Mouse (Mus musculus) forebrain, embryonic 11.5 days (tissue): Measurements from ENCODE around the gene Zscan18. TPM values are rescaled to one million over a fixed set of nuclear protein-coding genes. Genes with fewer than 3 reads are reported as not detected.

Source experiments
- ATAC-seq: fragments of 200-750 bp; cut with Nextera tagmentation; replicated peaks from 2 replicates; pipeline ENCODE4 v1.8.0; 2017; ENCODE audit warnings: moderate TSS enrichment; ENCODE audit not compliant: low FRiP score
- DNase-seq: peaks from one replicate; pipeline ENCODE4 v3.0.0-alpha.2; 2017; ENCODE audit warnings: low spot score
- H3K27ac ChIP-seq: fragments of 300-500 bp; sonication (generic); 2 replicates; pipeline ENCODE4 v1.5.1; 2014; ENCODE audit warnings: low read depth, low read length
- H3K27me3 ChIP-seq: fragments of 300-500 bp; sonication (generic); 2 replicates; pipeline ENCODE4 v1.6.1; 2014; ENCODE audit warnings: mild to moderate bottlenecking, low read length, mixed read lengths; ENCODE audit not compliant: control insufficient read depth, insufficient read depth
- H3K36me3 ChIP-seq: fragments of 300-500 bp; sonication (generic); 2 replicates; pipeline ENCODE4 v1.6.1; 2014; ENCODE audit warnings: mild to moderate bottlenecking, low read length, moderate library complexity, mixed read lengths; ENCODE audit not compliant: control insufficient read depth, insufficient read depth
- H3K4me1 ChIP-seq: fragments of 300-500 bp; sonication (generic); replicated peaks from 2 replicates; pipeline ENCODE4 v1.6.1; 2014; ENCODE audit warnings: low read length, mixed read lengths; ENCODE audit not compliant: control insufficient read depth, insufficient read depth
- H3K4me2 ChIP-seq: fragments of 300-500 bp; sonication (generic); 2 replicates; pipeline ENCODE4 v1.6.1; 2014; ENCODE audit warnings: low read depth, mild to moderate bottlenecking, low read length, moderate library complexity, mixed read lengths; ENCODE audit not compliant: severe bottlenecking
- H3K4me3 ChIP-seq: fragments of 300-500 bp; sonication (generic); 2 replicates; pipeline ENCODE4 v1.5.1; 2014; ENCODE audit warnings: low read depth, low read length
- H3K9ac ChIP-seq: fragments of 300-500 bp; sonication (generic); 2 replicates; pipeline ENCODE4 v1.6.1; 2014; ENCODE audit warnings: low read length
- H3K9me3 ChIP-seq: fragments of 300-500 bp; sonication (generic); 2 replicates; pipeline ENCODE4 v1.6.1; 2016; ENCODE audit warnings: low read length, mixed read lengths; ENCODE audit not compliant: control insufficient read depth
- WGBS: fragments of 180-500 bp; shearing (Covaris S2); extraction: QIAGEN DNeasy Blood & Tissue Kit; methylation state at CpG from one replicate; pipeline ENCODE4 v1.1.7; 2014; 5-methylcytosine and 5-hydroxymethylcytosine counted together
- polyA plus RNA-seq: library from polyadenylated mRNA; unstranded; fragments of >200 nt; fragmentation: Nextera tagmentation; extraction: Ambion mirVana; gene quantifications from 2 replicates; pipeline ENCODE4 v1.2.1, GENCODE M21; 2014

Gene Zscan18
- polyA plus RNA-seq = 12.3 and 13.3 TPM in 2 replicates

DNA sequence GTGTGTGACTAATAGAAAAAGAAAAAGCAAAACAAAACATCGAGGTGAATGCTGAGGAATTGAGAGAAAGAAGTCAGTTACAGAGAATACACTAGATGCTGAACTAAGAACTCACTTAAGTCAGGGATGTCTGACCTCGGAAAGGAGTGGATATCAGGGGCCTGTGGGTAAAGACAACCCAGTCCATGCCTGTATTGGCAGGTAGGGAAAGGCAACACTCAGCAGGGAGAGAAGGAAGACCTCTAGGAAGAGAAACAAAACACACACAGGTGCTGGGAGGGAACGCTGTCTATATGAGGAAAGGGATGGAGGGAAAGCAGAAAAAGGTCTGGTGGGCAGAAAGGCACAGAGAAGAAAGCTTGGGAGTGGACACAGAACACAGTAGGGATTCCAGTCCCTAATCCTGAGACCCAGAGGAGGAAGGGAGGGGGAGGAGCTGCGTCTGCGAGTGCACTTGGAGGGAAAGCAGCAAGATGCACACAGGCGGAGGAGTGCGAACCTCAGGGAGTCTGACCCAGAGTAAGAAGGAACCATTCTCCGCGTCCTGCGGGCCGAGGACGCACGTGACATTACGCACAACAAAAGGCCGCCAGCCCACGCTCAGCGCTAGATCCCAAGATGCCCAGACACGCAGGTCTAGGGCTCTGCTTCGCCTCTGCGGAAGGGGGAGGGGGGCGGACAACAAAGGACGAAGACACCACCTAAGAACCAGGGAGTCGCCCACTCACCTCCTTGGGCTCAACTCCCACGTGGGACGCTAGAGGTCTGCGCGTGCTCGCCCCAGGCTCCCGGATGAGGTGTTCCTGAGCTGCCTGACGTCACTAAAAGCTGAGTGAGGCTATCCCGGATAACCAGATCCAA is at the start of gene Zscan18:
Gene Zscan18, minus strand, starts transcription at position 770 of the 861 bp plus-strand sequence.
- Histone ChIP-seq H3K27ac (peak within 1 kb of the TSS; percentile 34; the same call in 1 of the 2 replicates), H3K27me3 (no peaks in the 10 kb centered on the region), H3K4me3 (peak within 1 kb of the TSS; percentile 42), H3K9ac (peak within 1 kb of the TSS; percentile 79), H3K4me2 (peak within 1 kb of the TSS; percentile 67), H3K9me3 (no peaks in the 10 kb centered on the region; the same call in 1 of the 2 replicates), H3K4me1 (no peaks in the 10 kb centered on the region), H3K36me3 (peaks cover 7% of the 10 kb centered on the region)
- ATAC-seq (peak; percentile 95), DNase-seq (peak; percentile 85)
- WGBS = 5% methylated on average over 31 of the region's 31 CpGs

DNA sequence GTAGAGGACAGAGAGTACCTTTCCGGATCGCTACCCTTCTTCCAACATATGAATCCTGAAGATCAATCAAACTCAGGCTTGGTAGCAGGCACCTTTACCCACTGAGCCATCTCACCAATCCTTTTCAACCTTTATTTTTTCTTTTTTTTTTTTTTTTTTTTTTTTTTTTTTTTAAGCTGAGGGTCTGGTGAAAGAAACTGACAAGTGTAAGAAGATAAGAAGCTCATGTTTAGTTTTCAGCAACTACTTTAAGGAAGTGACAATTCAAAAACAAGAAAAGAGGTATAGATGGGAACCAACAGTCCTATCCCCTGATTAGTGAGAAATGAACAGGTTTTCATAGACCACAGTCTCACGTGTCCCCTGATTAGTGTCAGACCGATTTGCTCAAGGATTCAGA is 32.3 kb upstream of the Zscan18 start:
- no peak overlapping the region for H3K27ac ChIP-seq
- peaks cover 20% of the 10 kb centered on the region for H3K9me3 ChIP-seq
- no peaks in the 10 kb centered on the region for H3K27me3 ChIP-seq
- ATAC-seq (no peak), DNase-seq (no peak)
- no peaks in the 10 kb centered on the region for H3K4me1 ChIP-seq
- 0 out of 2 replicates have a peak overlapping the region, but pooled peaks have one; percentile 51 for H3K4me3 ChIP-seq
- peak overlapping the region; percentile 48; the same call in 1 of the 2 replicates for H3K4me2 ChIP-seq
- WGBS = 94% methylated on average over 4 of the region's 4 CpGs
- peaks cover 30% of the 10 kb centered on the region for H3K36me3 ChIP-seq
- no peak overlapping the region for H3K9ac ChIP-seq

DNA sequence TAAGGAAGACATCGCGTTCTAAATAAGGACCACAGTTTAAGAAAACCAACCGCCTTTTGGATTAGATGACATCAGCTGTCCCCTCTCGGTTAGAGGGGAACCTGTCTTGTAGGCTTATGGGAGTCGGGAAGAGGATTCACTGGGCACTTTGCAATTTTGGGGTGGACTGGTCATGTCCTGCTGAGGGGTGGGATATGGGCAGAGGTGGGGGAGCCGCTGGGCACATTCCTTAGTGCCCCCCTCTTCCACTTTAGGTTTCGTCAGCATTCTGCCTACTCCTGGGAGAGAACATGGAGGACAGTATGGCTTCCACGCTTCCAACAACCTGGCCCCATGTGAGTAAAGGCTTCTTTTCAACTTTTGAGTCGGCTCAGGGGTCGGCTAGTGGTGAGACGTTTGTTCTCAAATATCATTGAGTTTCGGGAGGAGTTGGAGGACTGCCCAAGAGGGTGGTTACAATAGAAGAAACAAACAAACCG is 31.8 kb upstream of the Zscan18 start:
- H3K27ac ChIP-seq = no peak overlapping the region
- H3K27me3 ChIP-seq = no peaks in the 10 kb centered on the region
- peak overlapping the region; percentile 51 for H3K4me3 ChIP-seq
- peaks cover 26% of the 10 kb centered on the region for H3K36me3 ChIP-seq
- ATAC-seq (peak; percentile 65), DNase-seq (peak; percentile 55)
- 50% methylated on average over 13 of the region's 13 CpGs for WGBS
- H3K9ac ChIP-seq = peak overlapping the region; percentile 71
- no peaks in the 10 kb centered on the region for H3K4me1 ChIP-seq
- peaks cover 19% of the 10 kb centered on the region for H3K9me3 ChIP-seq
- peak overlapping the region; percentile 48 for H3K4me2 ChIP-seq

DNA sequence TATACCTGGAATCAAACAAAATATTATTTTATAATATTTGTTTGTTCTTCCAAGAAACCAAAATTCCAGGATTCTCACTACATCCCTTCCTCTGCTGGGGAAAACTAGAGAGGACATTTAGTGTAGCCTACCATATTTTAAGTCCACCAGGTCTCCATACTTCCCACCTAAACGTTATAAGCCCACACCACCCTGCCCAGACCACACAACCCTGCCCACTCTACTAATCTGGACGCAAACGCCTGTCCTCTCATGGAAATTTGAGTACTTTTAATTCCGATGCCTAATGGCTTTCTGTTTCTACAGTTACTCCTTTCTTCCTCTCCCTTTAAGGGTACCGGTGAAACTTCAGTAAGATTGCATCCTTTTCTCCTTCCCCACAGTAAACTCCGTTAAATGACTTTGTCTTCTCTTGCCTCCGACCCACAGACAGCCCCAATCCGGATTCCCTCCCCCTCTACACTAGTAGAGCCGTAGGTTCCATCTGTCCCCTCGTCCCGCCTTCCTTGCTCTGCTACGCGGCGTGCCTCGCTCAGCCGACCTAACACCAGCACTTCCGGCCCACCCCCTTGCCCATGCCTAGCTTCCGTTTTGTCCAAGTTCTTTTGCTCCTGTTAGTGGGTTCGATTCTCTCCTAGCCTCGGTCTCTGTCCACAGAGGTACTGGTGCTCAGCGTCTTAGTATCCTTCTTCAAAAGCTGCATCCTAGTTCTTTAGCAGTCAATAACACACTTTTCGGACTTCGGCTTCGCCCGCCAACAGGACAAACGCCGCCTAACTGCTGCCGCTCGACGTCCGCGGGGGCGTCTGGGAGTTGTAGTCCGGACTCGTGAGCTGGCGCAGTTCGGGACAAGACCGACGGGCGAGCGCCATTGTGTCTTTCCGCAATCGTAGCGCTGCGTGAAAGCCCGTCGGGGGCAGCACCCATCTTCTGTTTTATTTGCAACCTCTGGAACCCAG is 31.0 kb upstream of the Zscan18 start, which contains the start of gene Zfp110:
Gene Zfp110, plus strand, starts transcription at position 600 of the 959 bp plus-strand sequence.
- ATAC-seq (peak; percentile 97), DNase-seq (peak; percentile 91)
- H3K9ac ChIP-seq = peak within 1 kb of the TSS; percentile 71
- no peaks in the 10 kb centered on the region for H3K4me1 ChIP-seq
- H3K27ac ChIP-seq = no peak within 1 kb of the TSS; the same call in 1 of the 2 replicates
- H3K4me3 ChIP-seq = peak within 1 kb of the TSS; percentile 51
- 5% methylated on average over 47 of the region's 47 CpGs for WGBS
- H3K36me3 ChIP-seq = peaks cover 21% of the 10 kb centered on the region
- peaks cover 15% of the 10 kb centered on the region for H3K9me3 ChIP-seq
- H3K4me2 ChIP-seq = peak within 1 kb of the TSS; percentile 48
- no peaks in the 10 kb centered on the region for H3K27me3 ChIP-seq

DNA sequence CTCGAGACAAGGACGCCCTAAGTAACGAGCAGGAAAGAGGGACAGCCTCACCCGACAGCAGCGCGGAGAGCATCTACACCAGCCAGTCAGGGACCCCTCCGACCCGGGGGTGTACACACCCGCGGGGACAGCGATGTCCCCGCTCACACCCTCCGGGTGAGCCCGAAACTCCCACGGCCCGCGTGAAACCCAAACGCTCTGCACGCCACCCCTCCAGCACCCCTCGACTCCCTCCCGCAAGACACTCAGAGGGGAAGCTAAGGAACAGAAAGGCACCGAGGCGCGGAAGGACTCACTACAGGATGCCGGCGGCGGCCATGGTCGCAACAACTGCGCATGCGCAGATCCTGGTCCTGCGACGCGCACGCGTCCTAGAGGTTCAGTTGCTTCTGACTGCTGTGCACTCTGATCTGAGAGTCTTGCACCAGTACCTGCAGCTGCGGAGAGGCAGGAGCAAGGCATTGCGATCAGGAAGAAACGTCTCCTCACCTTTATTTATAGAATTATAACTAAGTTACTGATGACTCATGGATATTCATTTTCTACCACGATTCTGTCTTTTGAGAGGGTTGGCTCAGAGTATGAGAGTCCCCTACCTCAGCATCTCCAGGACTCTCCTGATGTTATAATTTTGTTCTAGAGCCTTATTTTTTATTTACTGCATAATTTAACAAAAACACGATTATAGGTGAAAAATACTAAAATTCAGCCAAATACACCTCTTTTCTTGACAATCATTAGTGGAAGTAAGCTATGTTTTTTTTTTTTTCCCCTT is 15.3 kb upstream of the Zscan18 start, which contains the start of gene Zfp329:
Gene Zfp329, minus strand, starts transcription at position 338 of the 775 bp plus-strand sequence.
- Histone ChIP-seq H3K4me3 (peak within 1 kb of the TSS; percentile 84), H3K36me3 (peaks cover 7% of the 10 kb centered on the region; the same call in 1 of the 2 replicates), H3K9ac (peak within 1 kb of the TSS; percentile 92), H3K9me3 (peaks cover 7% of the 10 kb centered on the region; the same call in 1 of the 2 replicates), H3K4me2 (peak within 1 kb of the TSS; percentile 72), H3K27ac (peak within 1 kb of the TSS; percentile 68), H3K27me3 (no peaks in the 10 kb centered on the region), H3K4me1 (no peaks in the 10 kb centered on the region)
- under 1% methylated on average over 40 of the region's 40 CpGs for WGBS
- peak; percentile 96 for DNase-seq
- peak; percentile 96 for ATAC-seq

DNA sequence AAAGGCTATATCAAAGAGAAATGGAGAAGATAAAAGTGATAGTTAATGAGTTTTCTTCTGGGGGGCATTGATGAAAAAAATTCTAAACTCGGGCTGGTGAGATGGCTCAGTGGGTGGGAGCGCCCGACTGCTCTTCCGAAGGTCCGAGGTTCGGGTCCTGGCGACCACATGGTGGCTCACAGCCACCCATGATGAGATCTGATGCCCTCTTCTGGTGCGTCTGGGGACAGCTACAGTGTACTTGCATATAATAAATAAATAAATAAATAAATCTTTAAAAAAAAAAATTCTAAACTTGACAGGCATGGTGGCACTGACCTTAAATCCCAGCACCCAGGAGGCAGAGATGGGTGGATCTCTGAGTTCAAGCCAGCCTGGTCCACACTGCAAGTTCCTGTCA is 12.1 kb upstream of the Zscan18 start:
- ATAC-seq (no peak), DNase-seq (no peak)
- WGBS = 97% methylated on average over 8 of the region's 8 CpGs
- H3K27ac ChIP-seq = no peak overlapping the region
- H3K4me1 ChIP-seq = no peaks in the 10 kb centered on the region
- H3K9me3 ChIP-seq = peaks cover 20% of the 10 kb centered on the region
- peaks cover 25% of the 10 kb centered on the region for H3K36me3 ChIP-seq
- H3K4me2 ChIP-seq = no peak overlapping the region
- H3K27me3 ChIP-seq = no peaks in the 10 kb centered on the region
- no peak overlapping the region for H3K9ac ChIP-seq
- H3K4me3 ChIP-seq = no peak overlapping the region

DNA sequence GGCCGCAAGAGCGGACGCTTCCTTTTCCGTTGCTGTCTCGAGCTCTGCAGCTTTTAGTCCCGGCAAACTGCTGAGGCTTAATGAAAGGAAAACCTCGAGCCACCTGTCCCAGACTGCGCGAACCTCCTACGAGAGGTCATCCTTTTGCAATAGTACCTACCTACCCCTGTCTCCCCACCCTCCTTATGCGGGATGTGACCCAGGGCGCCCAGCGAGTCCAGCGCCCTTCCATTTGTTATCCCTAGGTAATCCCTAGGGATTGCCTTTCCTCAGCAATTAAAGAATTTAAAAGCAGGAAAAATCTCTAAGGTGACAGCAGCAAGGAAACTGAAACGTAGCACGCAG is 264 bp upstream of the Zscan18 start:
- WGBS = 2% methylated on average over 16 of the region's 16 CpGs
- peak; percentile 78; the same call in 1 of the 2 replicates for ATAC-seq
- Histone ChIP-seq H3K4me1 (no peaks in the 10 kb centered on the region), H3K4me2 (peak overlapping the region; percentile 67), H3K9ac (peak overlapping the region; percentile 79), H3K4me3 (peak overlapping the region; percentile 42), H3K27me3 (no peaks in the 10 kb centered on the region), H3K27ac (0 out of 2 replicates have a peak overlapping the region, but pooled peaks have one; percentile 34), H3K36me3 (peaks cover 10% of the 10 kb centered on the region), H3K9me3 (peaks cover 4% of the 10 kb centered on the region; the same call in 1 of the 2 replicates)
- no peak for DNase-seq
